Mouse (Mus musculus): ENCODE data around the gene Sfswap.
"Not testable (repeated sequence)": the region's sequence is repeated elsewhere in the genome, so short reads cannot be mapped to it uniquely, and the experiment has no call there.

The Sfswap gene

DNA sequence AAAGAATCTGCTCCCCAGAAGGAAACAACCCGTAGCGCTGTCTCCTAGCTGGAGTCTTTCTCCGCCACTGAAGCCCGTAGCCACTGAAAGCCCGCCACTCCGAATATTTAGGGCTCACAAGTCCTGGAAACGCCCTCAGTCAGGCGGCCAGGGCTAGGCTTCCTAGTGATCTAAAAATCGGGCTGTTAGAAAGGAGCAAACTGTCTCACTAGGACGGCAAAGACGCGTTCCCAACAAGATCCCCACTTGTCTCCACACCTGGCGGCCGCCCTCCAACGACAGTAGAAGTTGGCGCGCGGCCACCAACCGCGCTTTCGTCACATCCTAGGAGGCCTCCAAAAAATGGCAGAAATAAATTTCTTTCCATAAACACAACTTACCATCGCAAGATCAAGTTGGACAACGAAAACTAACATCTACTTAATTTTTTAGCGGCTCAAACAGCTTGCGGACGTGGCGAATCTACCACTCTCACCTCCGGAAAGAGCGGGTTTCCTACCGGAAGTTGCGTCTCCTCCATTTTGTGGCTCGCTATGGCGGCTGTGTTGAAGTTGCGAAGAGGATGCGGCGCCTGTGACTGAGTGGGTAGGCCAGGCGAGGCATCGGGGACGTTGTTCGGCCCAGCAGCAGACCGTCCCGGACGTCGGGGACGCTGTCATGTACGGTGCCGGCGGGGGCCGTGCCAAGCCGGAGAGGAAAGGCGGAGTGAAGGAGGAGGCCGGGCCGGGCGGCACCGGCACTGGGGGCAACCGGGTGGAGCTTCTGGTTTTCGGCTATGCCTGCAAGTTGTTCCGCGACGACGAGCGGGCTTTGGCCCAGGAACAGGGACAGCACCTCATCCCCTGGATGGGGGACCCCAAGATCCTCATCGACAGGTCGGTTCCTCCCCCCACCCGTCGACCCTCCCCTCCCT lies at the start of gene Sfswap:
Gene Sfswap (plus strand): TSS at position 500 of the 913 bp plus-strand sequence.
- peak; percentile 78 to 91 for DNase-seq (ENCODE audit: low spot score in 2 of 2)

- no peak for DNase-seq (ENCODE audit: low spot score in 2 of 2)
Measured at GRCm38 (mm10) chr5:129452561-129452960, 48.5 kb upstream of the Sfswap start.

DNA sequence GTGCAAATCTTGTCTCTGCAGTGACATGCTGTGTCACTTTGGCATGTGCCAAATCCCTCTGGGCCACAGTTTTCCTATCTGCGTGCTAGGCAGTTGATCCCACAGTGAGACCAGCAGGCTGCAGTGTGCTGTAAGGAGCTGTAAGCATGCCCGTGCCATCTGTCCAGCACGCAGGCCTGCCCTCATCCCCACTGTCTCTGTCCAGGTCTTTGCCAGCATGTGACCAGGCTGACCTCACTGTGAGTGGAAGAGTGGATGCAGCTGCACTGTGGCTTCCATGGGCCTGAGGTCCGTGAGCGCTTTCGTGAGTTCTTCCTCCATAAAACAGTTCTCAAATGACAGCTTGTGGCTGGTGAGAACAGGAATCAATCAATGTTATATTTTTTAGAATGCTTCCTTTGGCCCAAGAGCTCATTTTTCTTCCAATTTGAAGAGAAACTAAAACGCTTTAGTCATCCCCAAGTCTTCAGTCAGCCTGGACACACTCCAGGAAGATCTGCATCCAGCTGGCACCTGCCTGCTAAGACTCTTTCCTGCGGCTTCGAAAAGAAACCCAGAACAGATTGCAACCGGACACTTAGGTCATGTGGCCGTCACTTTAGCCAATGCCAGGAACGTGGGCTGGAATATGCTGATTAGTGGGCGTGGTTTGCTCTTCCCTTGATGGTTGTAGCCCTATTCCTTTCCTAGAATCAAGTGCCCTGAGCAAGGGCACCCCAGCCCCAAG lies 46.1 kb upstream of the Sfswap start:
- no peak for DNase-seq (ENCODE audit: low spot score in 2 of 2)

- no peak for DNase-seq (ENCODE audit: low spot score in 2 of 2)
Measured at GRCm38 (mm10) chr5:129455529-129455896, 45.5 kb upstream of the Sfswap start.

GRCm38 (mm10) chr5:129456579-129457140 lies 44.4 kb upstream of the Sfswap start:
- no peak for DNase-seq (ENCODE audit: low spot score in 2 of 2)

- no peak for DNase-seq (ENCODE audit: low spot score in 2 of 2)
Measured at GRCm38 (mm10) chr5:129458109-129458508, 42.9 kb upstream of the Sfswap start.

- no peak for DNase-seq (ENCODE audit: low spot score in 2 of 2)
Measured at GRCm38 (mm10) chr5:129458541-129458940, 42.5 kb upstream of the Sfswap start.

GRCm38 (mm10) chr5:129460798-129461476 lies 40.1 kb upstream of the Sfswap start:
- no peak for DNase-seq (ENCODE audit: low spot score in 2 of 2)

- not testable (repeated sequence) for DNase-seq (ENCODE audit: low spot score in 2 of 2)
Measured at GRCm38 (mm10) chr5:129463648-129464047, 37.4 kb upstream of the Sfswap start.

DNA sequence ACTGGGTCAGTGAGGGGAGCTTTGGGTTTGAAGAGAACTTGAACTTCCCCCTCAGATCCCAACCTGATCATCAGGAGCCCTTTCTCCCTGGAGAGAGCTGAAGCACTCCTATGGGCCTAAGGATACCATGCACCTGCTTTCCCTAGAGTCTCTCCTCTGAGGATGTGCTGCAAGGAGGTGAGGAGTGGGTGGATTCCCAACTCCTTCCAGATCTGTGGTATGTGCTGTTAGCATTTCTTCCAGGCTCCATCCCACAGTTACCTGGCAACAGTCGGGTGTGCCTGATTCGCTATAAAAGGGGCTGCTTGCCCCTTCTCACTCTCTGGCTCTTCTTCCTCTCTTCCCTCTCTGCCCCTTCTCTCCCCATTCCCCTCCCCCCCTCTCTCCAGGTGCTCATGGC lies 35.2 kb upstream of the Sfswap start:
- no peak for DNase-seq (ENCODE audit: low spot score in 2 of 2)

DNA sequence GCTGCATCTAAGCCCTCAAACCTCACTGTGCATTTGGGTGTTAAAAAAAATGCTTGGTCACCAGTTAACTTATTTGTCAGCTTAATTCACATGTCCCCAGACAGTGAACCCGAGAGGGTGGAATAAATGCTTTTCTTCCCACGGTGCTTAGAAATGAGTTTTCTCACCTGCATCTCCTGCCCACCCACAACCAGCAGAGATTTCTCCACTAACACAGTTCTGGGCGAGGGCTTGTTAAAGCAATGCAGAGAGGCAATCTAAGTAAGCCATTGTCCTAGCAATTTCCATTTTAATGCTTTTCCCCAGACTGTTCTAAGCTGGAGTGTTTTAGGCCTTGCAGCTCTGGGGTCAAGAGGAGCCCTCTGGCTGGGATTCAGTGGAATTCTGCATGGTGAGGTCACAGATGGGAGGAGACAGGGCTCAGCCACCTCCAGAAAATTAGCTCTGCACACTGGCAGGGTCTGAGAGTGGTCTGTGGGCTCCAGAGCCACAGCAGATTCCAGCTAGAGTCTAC lies 25.4 kb upstream of the Sfswap start:
- DNase-seq (ENCODE audit: low spot score in 2 of 2), result no peak

DNA sequence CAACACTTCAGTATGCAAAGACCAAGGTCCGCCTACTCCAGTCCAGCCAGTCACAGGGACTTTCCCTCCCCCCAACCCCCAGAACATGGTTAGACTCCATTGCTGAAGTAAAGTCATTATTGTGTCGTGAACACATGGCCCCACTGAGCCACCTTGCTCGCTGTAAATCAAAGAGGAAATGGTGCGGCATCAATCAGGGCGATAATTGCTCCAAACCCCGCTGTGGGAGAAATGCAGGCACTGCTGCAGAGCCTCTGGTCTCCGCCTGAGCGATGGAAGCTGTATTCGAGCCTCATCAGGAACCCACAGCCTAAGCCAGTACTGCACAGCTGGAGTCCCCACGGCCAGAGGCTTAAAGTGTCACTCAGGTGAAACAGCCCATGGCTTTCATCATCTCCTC lies 11.1 kb upstream of the Sfswap start:
- DNase-seq (ENCODE audit: low spot score in 2 of 2), result no peak

DNA sequence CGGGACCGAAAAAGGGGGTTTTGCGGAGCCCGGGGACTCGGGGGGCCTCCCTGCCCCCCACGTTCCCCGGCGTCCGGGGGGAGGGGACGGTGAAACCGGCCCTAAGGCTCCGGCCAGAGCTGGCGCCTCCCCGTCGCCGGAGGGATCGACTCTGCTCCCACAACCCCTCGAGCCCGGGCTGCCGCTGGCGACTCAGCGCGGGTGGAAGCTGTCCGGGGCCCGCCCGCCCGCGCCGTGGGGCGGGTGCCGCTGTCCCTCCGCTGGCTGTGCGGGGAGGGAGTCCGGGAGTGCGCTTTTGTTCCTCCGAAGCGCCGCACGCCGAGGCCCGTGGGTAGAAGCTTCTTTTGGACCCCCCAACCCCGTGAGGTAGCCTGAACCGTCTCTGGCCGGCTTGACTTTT lies 650 bp downstream of the Sfswap start:
- peak; percentile 17 to 75 for DNase-seq (ENCODE audit: low spot score in 2 of 2)

DNA sequence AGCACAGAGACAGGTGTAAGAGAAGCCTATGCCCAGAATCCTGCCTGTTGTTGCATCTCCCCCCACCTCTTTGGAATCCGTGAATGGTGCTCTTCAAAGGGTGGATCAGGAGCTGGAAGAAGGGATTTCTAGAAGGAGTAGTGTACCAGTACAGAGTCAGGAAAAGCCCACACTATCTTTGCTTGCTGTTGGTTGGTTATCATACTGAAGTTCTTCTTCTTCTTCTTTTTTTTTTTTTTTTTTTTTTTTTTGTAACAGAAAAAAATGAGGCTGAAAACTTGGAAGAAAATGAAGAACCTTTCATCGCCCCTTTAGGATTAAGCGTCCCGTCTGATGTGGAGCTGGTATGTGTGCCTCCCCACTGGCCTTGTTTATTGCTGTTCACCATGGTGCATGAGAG lies 5.9 kb downstream of the Sfswap start:
- DNase-seq (ENCODE audit: low spot score in 2 of 2), result no peak

DNA sequence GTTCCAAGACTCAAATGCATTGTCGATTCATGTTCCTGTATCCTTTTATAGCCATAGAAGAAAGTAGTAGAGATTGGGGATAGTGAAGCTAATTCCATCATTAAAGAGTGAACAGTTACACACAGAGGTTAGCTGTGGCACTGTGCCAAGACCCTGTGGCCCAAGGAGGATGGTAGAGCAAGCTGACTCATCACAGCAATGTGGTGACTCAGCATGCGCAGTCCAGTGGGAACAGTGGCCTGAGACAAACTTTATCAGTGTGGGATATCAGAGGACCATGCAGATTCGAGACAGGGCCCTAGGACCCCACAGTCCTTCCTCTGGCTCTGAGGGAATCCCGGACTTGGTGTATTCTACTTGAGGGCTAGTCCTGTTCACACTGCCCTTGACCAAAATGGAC lies 17.2 kb downstream of the Sfswap start:
- DNase-seq (ENCODE audit: low spot score in 2 of 2), result no peak

DNA sequence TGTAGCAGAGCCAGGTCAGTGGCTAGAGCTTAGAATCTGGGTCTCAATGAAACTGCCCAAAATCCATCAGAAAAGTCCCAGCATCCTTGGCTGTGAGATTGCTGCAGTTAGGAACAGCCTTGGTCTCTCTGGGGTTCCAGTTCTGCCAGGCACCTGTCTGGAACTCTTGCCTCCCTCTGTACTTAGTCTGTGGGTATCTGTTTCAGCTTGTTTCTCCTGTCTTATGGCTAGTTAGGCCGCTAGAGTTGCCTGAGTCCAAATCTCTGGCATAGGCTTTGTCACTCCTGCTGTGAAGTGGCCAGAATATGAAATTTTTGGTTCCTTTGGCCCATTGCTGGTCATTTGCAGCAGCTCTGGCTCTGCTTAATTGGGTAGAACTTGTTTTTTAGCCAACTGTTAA lies 17.8 kb downstream of the Sfswap start:
- DNase-seq (ENCODE audit: low spot score in 2 of 2), result no peak

DNA sequence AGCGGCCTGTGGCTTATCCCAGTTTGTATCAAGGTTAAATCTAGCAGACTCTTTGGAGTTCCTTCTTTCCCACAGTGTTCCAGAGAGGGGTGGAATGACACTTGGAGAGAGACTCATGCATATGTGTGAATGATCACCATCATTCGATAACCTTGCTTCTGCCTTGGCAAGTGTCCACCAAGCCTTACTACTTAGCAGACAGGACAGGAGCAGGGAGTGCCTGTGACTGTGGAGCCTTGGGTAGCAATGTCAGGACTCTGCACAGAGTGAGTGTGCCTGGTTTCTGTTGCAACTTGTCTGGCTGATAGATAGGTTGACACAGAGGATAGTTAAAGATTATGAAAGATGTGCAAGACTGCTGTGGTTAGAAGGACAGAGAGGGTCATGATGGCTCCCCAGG lies 18.6 kb downstream of the Sfswap start:
- no peak for DNase-seq (ENCODE audit: low spot score in 2 of 2)

- no peak for DNase-seq (ENCODE audit: low spot score in 2 of 2)
Measured at GRCm38 (mm10) chr5:129521501-129521900, 20.5 kb downstream of the Sfswap start.

GRCm38 (mm10) chr5:129521913-129522312 lies 20.9 kb downstream of the Sfswap start:
- DNase-seq (ENCODE audit: low spot score in 2 of 2), result no peak

- DNase-seq (ENCODE audit: low spot score in 2 of 2), result no peak
Measured at GRCm38 (mm10) chr5:129523166-129523565, 22.1 kb downstream of the Sfswap start.

DNA sequence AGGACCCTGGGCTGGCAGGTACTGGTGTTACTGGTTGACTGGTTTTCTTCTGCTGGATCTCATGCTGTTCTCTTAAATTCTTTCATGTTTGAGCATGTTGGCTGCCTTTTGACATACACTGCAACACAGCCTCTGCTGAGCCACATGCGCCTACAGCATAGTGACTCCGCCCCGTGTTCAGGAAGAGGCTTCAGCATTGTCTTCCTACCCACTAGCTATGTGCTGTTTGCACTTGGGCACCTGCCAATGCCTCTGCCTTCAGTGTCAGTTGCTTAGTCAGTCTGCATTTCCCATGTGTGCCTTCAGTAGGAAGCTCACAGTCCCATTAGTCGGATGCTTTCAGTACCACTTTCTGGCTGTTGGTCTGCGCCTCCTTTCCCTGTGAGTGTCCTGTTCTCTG lies 23.7 kb downstream of the Sfswap start:
- DNase-seq (ENCODE audit: low spot score in 2 of 2), result no peak

GRCm38 (mm10) chr5:129527162-129527561 lies 26.1 kb downstream of the Sfswap start:
- no peak for DNase-seq (ENCODE audit: low spot score in 2 of 2)

Measured in spleen, postnatal 4 days (tissue).